Mouse (Mus musculus) telencephalon, adult 2 months (tissue): ENCODE measurements at regions not wholly inside any gene's neighbourhood (a gene's known extent, or its start where the extent isn't known, plus 50 kb on each side); places are given as distances from the start of the nearest gene placed in this dataset.

Source experiments
- DNase-seq: peaks from one replicate; pipeline ENCODE4 v3.0.0-alpha.2; 2011; ENCODE audit warnings: low read depth, low spot score

DNA sequence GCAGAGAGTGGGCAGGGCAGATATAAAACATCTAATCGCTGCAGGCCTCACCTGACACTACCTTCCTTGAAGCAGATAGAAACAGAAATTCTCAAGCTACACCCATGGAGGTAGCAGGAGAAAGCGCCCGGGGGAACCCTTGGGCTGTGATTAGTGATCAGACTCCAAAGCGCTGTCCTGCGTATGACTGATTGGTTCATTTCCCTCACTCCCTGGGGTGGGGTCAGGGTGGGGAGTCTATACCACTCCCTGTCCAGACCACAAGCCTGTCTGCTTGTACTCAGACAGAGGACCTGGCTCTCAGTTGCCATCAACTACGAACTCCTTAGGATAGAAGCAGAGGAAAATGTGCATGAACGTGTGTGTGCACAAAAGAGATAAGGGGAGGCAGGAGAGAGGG is 77.7 kb downstream of the Gm826 start:
- no peak for DNase-seq

DNA sequence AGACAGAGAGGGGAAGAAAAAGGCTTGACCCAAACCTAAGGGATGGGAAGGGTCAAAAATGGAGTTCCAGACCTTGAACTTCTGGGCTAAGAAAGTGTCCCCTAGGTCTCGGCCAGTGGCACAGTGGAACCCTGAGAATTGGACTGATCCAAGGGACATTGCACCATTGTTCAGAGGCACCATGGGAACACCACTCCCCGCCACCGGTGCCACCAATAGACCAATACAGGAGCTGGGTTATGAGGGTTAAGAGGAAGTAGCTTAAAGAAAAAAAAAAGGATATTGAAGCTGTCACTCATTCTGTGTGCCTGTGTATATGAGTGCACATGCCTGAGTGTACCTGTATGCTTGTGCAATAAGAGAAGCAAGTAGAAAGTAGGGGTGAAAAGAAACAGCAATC is 83.7 kb downstream of the Gm826 start:
- no peak for DNase-seq

DNA sequence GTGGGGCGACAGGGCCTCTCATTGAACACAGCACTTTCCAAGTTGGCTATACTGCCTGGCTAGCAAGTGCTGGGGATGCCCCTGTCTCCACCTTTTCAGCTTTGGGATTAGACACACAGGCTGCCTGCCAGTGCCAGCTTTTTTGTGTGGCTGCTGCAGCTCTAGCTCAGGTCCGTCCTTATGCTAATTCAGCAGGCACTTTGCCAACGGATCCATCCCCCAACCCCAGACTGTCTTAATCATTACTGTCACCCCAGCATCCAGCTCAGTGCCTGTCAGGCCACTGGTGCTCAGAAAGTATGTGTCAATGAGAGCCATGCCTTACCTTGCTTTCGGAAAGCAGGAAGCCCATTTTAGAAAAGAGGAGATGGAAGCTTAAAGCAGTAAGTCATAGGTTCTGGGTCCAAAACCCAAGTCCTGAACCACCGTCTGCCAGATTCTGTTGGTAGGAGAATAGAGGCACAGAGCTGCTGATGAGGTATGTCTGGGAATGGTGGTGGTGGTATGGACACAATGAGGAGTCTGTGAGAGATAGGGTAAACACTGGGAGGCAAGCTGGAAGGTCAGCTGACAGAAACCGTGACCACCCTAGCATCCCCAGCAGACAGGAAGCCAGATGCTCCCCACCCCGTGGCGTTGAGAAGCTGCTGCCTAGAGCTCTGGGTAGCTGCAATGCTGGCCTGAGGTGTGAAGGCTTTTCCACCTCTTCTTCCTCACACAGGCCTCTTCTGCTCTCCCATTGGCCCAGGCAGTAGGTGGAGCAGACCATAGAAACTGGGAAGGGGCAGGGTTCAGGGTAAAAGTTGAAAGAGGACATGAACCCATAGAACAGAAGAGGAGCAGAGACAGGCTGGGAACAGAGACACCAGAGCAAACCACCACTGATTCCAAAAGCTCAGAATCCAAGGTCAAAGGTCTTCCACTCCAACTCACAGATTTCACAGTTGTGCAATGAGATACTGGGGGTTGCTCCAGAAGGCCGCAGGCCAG is 84.6 kb downstream of the Gm826 start:
- no peak for DNase-seq

DNA sequence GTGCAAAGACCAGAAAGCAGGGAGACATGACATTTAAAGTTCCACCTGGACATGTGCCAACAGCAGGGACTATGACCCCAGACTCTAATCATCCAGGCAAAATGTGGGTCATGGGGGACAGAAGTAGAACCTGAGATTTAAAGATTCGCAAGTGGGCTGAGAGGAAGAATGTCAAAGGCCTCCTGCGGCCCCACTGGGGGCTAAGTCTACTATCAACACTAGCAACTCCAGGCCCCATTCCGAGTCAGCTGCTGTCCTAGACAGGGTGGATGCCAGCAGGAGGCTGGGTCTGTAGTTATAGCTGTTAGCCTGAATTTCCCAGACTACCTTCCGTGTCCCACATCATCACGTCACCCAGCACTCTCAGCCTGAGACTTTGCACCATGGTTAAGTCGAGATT is 86.7 kb downstream of the Gm826 start:
- DNase-seq: no peak

DNA sequence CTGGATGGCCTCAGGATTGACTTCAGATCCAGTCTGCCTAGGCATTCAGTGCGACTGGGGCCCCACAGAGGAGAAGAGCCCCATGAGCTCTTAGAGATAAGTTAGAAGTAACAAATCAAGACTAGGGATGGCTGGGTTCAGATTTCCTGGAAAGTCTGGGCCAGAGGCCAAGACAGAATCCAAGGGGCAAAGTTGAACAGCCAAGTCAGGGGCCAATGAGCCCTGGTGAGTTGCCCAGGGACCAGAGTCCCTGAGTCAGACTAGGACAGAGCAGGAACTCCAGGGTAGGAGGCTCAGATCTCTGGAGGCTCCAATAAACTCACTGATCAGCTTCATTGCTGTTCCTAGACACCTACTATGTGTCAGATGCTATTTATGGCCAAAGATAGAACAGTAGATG is 87.6 kb downstream of the Gm826 start:
- no peak for DNase-seq

DNA sequence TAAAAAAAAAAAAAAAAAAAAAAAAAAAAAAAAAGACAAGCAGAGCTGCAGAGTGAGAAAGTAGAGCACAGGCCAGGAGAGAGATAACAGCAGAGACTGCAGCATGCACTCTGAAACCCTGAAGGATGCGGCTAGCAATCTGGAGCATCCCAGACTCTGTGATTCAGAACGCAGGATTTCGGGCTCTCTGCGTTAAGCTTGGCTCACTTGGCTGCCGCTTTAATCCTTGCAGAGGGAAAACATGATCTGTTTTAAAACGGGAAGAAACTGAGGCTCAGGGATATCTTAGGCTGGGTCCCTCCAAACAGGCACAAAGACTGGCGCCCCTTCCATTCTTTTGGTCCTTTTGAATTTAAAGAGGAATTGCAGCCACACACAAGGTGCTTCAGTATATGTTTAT is 89.1 kb downstream of the Gm826 start:
- no peak for DNase-seq

DNA sequence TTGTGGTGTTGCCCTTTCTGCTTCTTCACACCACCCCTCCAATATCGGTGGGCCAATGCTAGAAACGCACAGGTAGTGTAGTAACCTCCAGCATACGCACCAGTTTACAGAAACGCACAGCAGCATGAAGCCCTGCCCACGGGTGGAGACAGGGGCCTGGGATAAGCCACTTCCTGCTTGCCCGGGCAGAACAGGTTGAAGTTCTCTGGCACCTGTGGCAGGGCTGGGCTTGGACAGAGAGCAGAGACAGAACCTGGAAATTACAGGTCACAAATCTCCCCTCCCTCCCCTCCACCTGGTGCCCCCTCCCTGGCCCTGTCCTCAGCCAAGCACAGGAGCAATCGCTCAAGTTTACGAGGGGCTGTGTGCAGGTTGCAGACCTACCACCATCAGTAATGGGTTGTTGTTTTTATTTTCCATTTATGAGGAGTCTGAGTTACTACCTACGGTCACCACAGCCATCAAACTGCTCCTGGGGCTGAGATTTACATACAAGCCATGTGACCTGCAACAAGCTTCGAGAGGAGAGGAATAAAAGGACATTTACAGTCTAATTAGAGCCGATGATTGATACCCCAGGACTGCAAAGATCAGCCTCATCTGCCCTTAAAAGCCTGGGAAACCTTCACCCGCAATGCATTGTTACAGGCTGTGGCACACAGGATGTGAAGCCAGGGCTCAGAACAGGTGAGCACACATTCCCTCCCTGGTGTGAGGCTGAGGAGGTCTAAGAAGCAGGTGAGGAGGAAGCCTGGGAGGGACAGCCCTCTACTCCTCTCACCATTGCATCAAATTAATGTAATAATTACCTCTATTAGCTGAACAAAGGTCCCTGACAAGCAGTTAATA is 93.2 kb downstream of the Gm826 start:
- no peak for DNase-seq

DNA sequence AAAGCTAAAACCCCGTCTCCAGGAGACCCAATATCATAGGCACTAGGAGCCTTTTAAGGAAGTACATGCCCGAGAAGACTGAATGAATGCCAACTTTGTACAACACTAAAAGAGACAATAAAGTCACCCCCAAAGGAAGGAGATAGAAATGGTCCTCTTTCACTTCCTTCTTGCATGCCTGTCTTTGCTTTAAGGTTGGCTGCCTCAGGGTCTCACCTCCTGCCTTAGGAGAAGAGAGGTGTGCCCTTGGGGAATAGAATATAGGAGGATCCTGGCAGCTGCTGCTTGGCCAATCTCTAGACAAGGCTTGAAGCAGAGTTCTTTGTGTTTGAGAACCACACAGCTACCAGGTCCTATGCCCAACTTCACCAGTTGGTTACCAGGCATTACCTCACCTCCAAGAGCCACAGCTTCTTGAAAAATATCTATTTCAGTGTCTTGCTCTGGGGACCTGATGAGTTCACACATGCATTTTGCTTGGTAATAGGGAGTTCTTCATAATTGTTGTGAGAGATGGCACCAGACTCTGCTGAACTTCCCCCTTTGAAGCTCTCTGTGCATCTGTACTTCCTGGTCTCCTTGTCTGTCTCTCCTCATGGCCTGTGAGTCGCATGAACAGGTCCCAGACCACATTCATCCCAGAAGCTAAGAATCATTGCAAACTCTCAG is 96.4 kb downstream of the Gm826 start:
- DNase-seq: no peak

DNA sequence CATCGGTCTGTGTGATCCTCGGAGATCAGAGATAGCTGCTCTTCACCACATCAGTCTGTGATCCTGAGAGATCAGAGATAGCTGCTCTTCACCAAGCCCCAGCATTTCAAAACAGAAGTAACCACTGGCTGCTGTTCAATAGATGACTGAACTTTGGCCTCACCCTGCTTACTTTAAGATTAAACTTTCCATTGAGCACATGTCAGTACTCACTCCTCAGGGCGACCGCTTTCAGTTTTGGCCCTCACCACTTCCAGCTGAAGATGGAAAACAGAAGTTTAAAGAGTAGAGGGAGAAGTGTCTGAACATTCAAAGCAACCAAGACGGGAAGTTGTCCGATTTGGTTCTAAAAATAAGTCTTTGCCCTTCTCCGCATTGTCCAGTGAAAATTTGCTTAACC is 97.2 kb downstream of the Gm826 start:
- DNase-seq: peak; percentile 53

DNA sequence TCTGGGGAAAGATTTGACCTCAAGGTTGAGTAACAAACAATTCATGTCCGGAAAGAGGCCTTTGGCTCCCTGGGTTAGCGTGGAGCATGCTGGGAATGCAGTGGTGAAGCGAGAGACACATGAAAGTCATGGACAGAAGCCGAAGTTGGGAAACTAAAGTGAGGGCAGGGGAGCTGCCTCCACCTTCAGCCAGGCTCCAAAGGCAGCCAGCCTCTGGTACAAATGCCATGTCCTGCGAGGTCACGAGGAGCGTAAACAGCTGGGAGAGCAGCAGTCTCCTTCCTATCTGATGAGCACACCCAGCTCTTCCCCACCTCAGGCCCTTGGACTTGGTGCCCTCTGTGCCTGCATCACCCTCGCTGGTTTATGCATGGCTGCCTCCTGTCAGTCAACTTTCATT is 103.2 kb downstream of the Gm826 start:
- no peak for DNase-seq

DNA sequence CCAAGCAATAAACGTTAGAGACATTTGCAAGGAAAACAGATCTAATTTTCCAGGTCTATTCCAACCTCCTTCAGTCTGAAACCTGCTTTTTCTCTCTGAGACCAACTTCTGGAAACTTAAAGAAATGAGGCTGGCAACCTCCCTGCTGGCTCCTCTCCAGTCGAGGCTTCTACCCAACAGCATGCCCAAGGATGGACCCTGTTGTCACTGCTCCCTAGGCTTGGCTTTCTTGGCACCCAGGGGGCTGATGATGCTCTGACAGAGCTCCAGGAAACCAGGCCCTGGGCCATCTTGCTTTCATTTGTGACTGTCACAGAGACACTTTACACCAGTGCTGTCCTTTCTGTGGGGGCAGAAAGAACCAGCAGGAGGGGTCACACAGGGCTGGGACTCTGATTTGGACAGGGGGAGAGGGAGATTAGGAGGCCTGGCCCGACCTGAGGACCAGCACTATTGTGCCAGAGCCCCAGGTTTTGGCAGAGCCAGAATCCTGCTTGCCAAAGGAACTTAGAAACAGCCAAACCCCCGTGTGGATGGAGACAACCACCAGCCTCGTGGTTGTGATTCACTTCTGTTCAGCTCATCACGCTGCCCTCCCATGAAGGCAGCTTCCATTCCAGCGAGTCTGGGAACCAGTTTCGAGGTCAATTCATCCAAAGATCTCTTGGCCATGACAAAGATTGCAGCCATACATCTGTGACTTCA is 105.5 kb downstream of the Gm826 start:
- no peak for DNase-seq

DNA sequence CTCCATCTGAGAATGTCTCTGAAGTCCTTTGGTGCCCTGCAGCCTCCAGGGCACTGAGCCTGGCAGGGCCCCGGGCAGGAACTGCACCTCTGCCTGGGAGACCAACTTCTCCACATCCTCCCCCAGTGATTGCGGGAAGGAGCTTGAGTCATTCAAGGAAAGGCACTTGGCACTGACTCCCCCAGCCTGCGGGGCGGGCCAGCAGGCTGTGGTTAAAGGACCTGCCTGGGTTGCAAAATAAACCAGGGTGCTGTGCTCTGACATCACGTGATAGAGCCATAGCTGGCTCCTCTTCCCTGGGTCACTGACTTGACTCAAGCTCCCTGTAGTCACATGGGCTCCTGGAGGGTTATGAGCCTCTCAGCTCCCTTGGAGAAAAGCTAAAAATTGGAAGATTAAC is 108.5 kb downstream of the Gm826 start:
- DNase-seq: no peak

DNA sequence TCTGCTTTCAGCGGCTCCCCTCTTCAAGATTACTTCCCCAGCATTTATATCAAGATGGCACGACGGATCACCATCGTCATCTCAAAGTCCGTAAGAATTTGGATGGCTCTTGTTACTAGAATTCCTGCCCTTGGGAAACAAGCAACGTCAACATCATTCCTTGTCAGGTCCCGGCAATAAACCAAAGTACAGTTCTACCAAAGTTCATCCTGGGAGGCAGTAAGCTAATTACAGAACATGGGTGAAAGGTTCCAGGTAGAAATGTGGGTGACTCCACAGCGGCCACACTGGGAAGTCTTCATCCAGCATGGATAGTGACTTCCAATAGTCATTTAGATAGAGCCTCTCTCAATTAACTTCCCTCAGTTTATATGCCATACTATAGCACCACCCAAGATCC is 110.6 kb downstream of the Gm826 start:
- no peak for DNase-seq

DNA sequence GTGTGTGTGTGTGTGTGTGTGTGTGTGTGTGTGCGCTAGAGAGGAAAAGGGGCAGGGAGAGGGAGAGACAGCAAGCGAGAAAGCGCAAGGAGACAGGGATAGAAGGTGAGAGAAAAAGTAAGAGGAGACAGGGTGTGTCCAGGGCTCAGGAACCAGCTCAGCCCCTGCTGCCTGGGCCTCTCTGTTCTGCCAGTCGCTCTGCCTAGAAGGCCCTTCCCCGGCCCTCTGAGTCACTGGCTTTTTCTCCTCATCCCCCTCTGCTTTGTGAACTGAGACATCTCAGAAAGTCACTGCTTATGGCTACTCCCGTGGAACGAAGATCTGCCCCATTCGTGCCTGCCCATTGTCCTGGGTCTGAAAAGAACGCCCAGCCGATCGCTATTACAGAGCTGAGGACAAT is 112.2 kb downstream of the Gm826 start:
- DNase-seq: no peak

DNA sequence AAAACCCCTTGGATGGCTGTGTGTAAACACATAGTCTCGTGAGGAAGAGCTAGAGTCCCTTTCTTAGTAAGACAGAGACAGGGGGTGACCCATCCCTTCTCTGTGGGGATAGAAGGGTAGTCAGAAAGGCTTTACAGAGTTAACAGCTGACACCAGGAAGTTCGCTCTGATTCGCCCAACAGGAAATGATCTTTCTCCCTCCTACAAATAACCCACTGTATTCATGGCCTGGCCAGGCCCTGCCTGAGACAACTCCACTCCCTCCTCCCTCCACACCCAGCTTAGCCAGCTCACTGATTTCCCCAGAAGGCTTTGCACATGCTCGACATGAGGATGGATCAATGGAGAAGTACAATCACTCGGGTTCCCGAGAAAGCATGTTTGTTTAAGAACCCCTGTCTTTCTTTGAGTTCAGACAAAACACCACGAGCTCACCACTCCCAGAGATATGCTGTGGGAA is 113.4 kb downstream of the Gm826 start:
- no peak for DNase-seq

DNA sequence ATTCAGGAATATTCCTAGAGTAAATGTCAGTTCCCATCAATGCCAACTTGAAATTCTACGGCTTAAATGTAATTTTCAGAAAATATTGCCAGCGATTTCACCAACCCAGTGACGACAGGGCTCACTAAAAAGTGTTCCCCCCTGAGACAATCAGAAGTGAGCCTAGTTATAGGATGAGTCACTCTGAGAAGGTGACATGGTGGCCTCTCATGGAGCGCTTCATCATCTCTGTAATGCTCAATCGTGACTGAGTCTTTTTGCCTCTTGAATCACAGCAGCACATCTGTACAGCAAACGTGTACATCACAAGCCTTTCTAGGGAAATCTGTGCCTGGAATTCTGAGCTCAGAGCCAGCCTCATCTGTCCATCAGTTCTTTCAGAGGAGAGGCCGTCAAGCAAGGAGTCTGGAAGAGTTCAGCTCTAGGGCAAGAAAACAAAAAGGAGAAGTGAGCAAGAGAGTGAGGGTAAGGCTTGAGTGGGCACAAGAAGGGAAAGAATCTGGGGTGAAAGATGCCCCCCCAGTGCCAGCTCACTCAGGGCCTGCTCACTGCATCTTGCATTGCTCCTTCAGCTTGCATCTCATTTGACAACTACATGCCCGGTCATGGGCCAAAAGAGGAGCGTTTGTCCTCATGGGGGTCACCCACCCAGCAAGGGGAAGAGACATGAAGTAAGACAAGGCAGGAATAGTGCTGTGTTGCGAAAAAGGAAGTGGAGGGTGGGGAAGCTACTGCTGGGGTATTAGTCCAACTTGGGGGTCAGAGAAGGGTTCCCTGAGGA is 119.7 kb downstream of the Gm826 start:
- no peak for DNase-seq

DNA sequence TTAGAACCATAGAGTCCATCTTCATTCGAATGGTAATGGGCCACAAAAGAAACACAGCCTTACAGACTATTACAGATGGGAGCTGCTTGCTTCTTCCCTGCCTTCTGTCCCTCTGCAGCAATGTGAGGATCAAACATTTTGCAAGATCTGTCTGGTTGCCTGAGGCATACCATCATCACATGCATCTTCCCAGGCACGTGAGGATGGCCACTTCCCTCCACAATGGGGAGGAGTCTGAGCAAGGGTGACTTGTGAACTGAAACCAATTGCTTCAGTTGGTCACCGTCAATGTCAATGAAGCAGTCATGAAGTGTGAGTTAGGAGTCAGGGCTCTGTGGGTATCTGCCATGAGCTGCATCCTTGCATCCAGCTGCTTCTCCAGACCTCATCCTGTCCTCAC is 123.5 kb downstream of the Gm826 start:
- DNase-seq: no peak

DNA sequence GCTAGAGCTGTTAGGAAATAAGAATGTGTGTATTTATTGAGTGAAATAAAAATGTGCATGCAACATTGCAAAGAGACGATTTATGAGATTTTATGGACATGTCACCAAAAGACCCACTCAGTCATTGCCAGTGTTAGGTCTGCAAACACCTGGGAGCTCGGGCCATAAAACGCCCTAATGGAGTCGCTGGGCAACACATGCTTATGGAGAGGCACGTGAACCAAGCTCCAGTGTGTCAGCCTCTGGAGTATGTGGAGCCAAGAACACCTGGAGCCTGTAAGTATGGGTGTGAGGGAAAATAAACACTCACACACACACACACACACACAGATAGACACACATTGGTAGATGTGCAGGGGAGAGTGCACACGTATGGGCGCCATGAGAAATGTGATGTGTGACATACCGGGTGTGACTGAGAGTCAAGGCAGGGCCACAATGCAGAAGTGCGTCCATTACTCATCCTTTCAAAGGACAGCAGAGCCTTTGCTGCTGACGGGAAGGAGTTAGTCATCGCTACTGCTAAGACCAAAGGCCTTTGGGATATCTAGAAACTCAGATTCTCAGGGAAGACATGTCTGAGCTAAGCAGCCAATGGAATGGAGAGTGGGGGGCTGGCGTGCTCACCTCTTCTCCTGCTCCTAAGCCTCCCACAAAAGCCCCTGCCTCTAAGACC is 124.2 kb downstream of the Gm826 start:
- no peak for DNase-seq

DNA sequence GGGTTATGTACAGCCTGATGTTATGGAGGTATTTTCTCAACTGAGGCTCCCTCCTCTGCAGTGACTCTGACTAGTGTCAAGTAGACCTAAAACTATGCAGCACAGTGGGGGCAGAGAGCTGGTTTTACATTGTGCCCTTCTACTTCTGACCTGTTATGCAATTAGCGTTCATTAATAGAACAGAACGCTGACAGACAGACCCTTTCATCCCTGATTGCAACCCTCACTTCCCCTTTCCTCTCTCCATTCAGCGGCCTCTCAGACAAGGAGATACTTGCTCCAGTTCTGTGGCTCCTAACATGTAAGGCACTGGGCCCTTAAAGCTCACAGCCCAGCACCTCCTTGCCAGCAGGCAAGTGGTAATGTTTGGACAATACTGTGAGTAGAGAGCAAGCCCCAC is 125.7 kb downstream of the Gm826 start:
- DNase-seq: no peak

DNA sequence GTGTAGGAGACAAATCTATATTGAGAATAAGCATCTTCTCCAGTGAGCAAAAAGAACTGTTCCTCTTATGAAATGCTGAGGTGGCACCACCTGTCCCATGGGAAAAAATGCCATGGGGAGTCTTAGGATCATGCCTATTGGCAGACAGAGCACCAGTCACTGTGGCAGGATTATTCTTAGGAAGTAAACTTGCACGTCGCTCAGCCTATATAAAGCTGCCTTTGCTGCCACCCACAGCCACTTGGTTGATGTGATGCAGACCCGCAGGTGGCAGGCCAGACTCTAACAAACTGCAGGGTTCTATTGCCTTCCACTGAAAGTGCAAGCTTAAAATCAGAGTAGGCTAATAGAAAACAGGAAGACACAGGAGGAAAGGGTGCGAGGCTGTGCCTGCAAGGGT is 126.7 kb downstream of the Gm826 start:
- DNase-seq: peak; percentile 69
